Mouse (Mus musculus) limb, embryonic 14.5 days (tissue): ENCODE results near the gene Eya4. TPM values are rescaled to one million over a fixed set of nuclear protein-coding genes. Genes with fewer than 3 reads are reported as not detected.

ENCODE experiments used
- ATAC-seq: fragments of 200-750 bp; cut with Nextera tagmentation; 2 replicates; pipeline ENCODE4 v1.8.0; 2017; ENCODE audit warnings: low read depth, moderate number of reproducible peaks, moderate TSS enrichment; ENCODE audit not compliant: low FRiP score
- DNase-seq: peaks from one replicate; pipeline ENCODE4 v3.0.0-alpha.2; 2015; ENCODE audit warnings: low spot score
- H3K27ac ChIP-seq: fragments of 300-500 bp; sonication (generic); replicated peaks from 2 replicates; pipeline ENCODE4 v1.5.1; 2014; ENCODE audit warnings: low read depth, mild to moderate bottlenecking, low read length, moderate library complexity, mixed read lengths
- H3K27me3 ChIP-seq: fragments of 300-500 bp; sonication (generic); 2 replicates; pipeline ENCODE4 v1.6.1; 2014; ENCODE audit warnings: low read length, mixed read lengths; ENCODE audit not compliant: control insufficient read depth, insufficient read depth
- H3K36me3 ChIP-seq: fragments of 300-500 bp; sonication (generic); 2 replicates; pipeline ENCODE4 v1.6.1; 2014; ENCODE audit warnings: mild to moderate bottlenecking, low read length, moderate library complexity, mixed read lengths; ENCODE audit not compliant: control insufficient read depth, insufficient read depth
- H3K4me1 ChIP-seq: fragments of 300-500 bp; sonication (generic); 2 replicates; pipeline ENCODE4 v1.6.1; 2014; ENCODE audit warnings: antibody characterized with exemption, low read length, mixed read lengths; ENCODE audit not compliant: control insufficient read depth, insufficient read depth
- H3K4me2 ChIP-seq: fragments of 300-500 bp; sonication (generic); replicated peaks from 2 replicates; pipeline ENCODE4 v1.6.1; 2014; ENCODE audit warnings: low read depth, mild to moderate bottlenecking, low read length, moderate library complexity; ENCODE audit not compliant: severe bottlenecking
- H3K4me3 ChIP-seq: fragments of 300-500 bp; sonication (generic); replicated peaks from 2 replicates; pipeline ENCODE4 v1.5.1; 2014; ENCODE audit warnings: low read length
- H3K9ac ChIP-seq: fragments of 300-500 bp; sonication (generic); 2 replicates; pipeline ENCODE4 v1.6.1; 2014; ENCODE audit warnings: mild to moderate bottlenecking, low read depth, low read length, moderate library complexity; ENCODE audit not compliant: severe bottlenecking
- H3K9me3 ChIP-seq: fragments of 300-500 bp; sonication (generic); 2 replicates; pipeline ENCODE4 v1.6.1; 2016; ENCODE audit warnings: low read length; ENCODE audit not compliant: control insufficient read depth
- POLR2A ChIP-seq: fragments of 200-500 bp; IDR thresholded peaks from 2 replicates; pipeline ENCODE4 v1.8.0; 2012; ENCODE audit warnings: inconsistent platforms, mild to moderate bottlenecking, moderate library complexity, borderline replicate concordance; ENCODE audit not compliant: insufficient read depth, insufficient read length; ENCODE audit errors: extremely low read depth
- WGBS: fragments of 180-500 bp; shearing (Covaris S2); extraction: QIAGEN DNeasy Blood & Tissue Kit; methylation state at CpG from one replicate; pipeline ENCODE4 v1.1.7; 2014; 5-methylcytosine and 5-hydroxymethylcytosine counted together
- polyA plus RNA-seq, 2 experiments: library from polyadenylated mRNA; depleted of rRNA in 1 of 2; stranded (reverse) in 1 of 2; unstranded in 1 of 2; fragments of >200 nt; fragmentation: Nextera tagmentation in 1 of 2; extraction: Ambion mirVana in 1 of 2; gene quantifications; 2 replicates each; pipeline versions ENCODE4 v1.2.1 to v1.2.3; 2012 to 2014

Eya4 gene
- polyA plus RNA-seq, 2 experiments = 6.6 to 12.5 TPM

GRCm38 (mm10) chr10:23271050-23271621 lies 79.5 kb downstream of the Eya4 start:
- Histone ChIP-seq H3K27ac (no peak overlapping the region), H3K4me1 (no peaks in the 10 kb centered on the region), H3K27me3 (no peaks in the 10 kb centered on the region), H3K36me3 (no peaks in the 10 kb centered on the region), H3K4me3 (no peak overlapping the region), H3K9ac (no peak overlapping the region), H3K9me3 (no peaks in the 10 kb centered on the region), H3K4me2 (no peak overlapping the region)
- ATAC-seq (no peak), DNase-seq (no peak)
- WGBS = 66% methylated on average over 9 of the region's 9 CpGs
- TF ChIP-seq POLR2A = no peak

GRCm38 (mm10) chr10:23270502-23270901 lies 80.1 kb downstream of the Eya4 start:
- 73% methylated on average over 2 of the region's 2 CpGs for WGBS

GRCm38 (mm10) chr10:23252180-23252579 lies 98.4 kb downstream of the Eya4 start:
- H3K4me1 ChIP-seq = no peaks in the 10 kb centered on the region
- H3K27ac ChIP-seq = no peak overlapping the region
- TF ChIP-seq POLR2A = no peak
- no peak overlapping the region for H3K9ac ChIP-seq
- H3K4me3 ChIP-seq = no peak overlapping the region
- no peaks in the 10 kb centered on the region for H3K9me3 ChIP-seq
- ATAC-seq = no peak
- H3K36me3 ChIP-seq = no peaks in the 10 kb centered on the region
- 77% methylated on average over 4 of the region's 4 CpGs for WGBS
- H3K27me3 ChIP-seq = no peaks in the 10 kb centered on the region
- no peak for DNase-seq
- H3K4me2 ChIP-seq = no peak overlapping the region

More at GRCm38 (mm10) chr10:23270502-23270901, 80.1 kb downstream of the Eya4 start:
- TF ChIP-seq POLR2A = no peak
- Histone ChIP-seq H3K9me3 (no peaks in the 10 kb centered on the region), H3K9ac (no peak overlapping the region), H3K27me3 (no peaks in the 10 kb centered on the region), H3K4me3 (no peak overlapping the region), H3K27ac (no peak overlapping the region), H3K4me2 (no peak overlapping the region), H3K36me3 (no peaks in the 10 kb centered on the region), H3K4me1 (no peaks in the 10 kb centered on the region)
- ATAC-seq (no peak), DNase-seq (no peak)

GRCm38 (mm10) chr10:23246485-23246884 lies 104.1 kb downstream of the Eya4 start:
- no peaks in the 10 kb centered on the region for H3K4me1 ChIP-seq
- TF ChIP-seq POLR2A = no peak
- no peak overlapping the region for H3K4me3 ChIP-seq
- H3K27ac ChIP-seq = no peak overlapping the region
- no peak overlapping the region for H3K9ac ChIP-seq
- no peaks in the 10 kb centered on the region for H3K36me3 ChIP-seq
- WGBS = 86% methylated on average over 3 of the region's 3 CpGs
- H3K27me3 ChIP-seq = no peaks in the 10 kb centered on the region
- H3K9me3 ChIP-seq = no peaks in the 10 kb centered on the region
- H3K4me2 ChIP-seq = no peak overlapping the region
- ATAC-seq (no peak), DNase-seq (no peak)

- Histone ChIP-seq H3K9me3 (no peaks in the 10 kb centered on the region), H3K9ac (no peak overlapping the region), H3K4me1 (peaks cover 12% of the 10 kb centered on the region; the same call in 1 of the 2 replicates), H3K36me3 (no peaks in the 10 kb centered on the region), H3K27me3 (no peaks in the 10 kb centered on the region), H3K4me3 (no peak overlapping the region), H3K27ac (no peak overlapping the region), H3K4me2 (no peak overlapping the region)
- no peak for TF ChIP-seq POLR2A
- WGBS = 34% methylated on average over 11 of the region's 11 CpGs
- ATAC-seq (no peak), DNase-seq (no peak)
Observed at GRCm38 (mm10) chr10:23236918-23237317, 113.7 kb downstream of the Eya4 start.
